Mouse (Mus musculus) intestine, embryonic 16.5 days (tissue): ENCODE measurements around the gene Tbrg1. TPM values are rescaled to one million over a fixed set of nuclear protein-coding genes. Genes with fewer than 3 reads are reported as not detected.

Source experiments
- ATAC-seq: fragments of 200-750 bp; cut with Nextera tagmentation; 2 replicates; pipeline ENCODE4 v1.8.0; 2017; ENCODE audit warnings: moderate TSS enrichment, moderate library complexity
- H3K27ac ChIP-seq: fragments of 300-500 bp; sonication (generic); 2 replicates; pipeline ENCODE4 v1.5.1; 2014; ENCODE audit warnings: mild to moderate bottlenecking, low read length
- H3K27me3 ChIP-seq: fragments of 300-500 bp; sonication (generic); replicated peaks from 2 replicates; pipeline ENCODE4 v1.6.1; 2014; ENCODE audit warnings: low read length, control low read depth, mixed read lengths; ENCODE audit not compliant: control insufficient read depth, insufficient read depth
- H3K36me3 ChIP-seq: fragments of 300-500 bp; sonication (generic); 2 replicates; pipeline ENCODE4 v1.6.1; 2014; ENCODE audit warnings: low read length, control low read depth; ENCODE audit not compliant: control insufficient read depth, insufficient read depth
- H3K4me1 ChIP-seq: fragments of 300-500 bp; sonication (generic); 2 replicates; pipeline ENCODE4 v1.6.1; 2014; ENCODE audit warnings: low read length, control low read depth, mixed read lengths; ENCODE audit not compliant: control insufficient read depth, insufficient read depth
- H3K4me2 ChIP-seq: fragments of 300-500 bp; sonication (generic); 2 replicates; pipeline ENCODE4 v1.6.1; 2014; ENCODE audit warnings: low read depth, low read length, control low read depth
- H3K4me3 ChIP-seq: fragments of 300-500 bp; sonication (generic); 2 replicates; pipeline ENCODE4 v1.5.1; 2014; ENCODE audit warnings: mild to moderate bottlenecking, low read length
- H3K9ac ChIP-seq: fragments of 300-500 bp; sonication (generic); 2 replicates; pipeline ENCODE4 v1.6.1; 2014; ENCODE audit warnings: low read depth, low read length
- H3K9me3 ChIP-seq: fragments of 300-500 bp; sonication (generic); 2 replicates; pipeline ENCODE4 v1.6.1; 2016; ENCODE audit warnings: low read length, control low read depth; ENCODE audit not compliant: control insufficient read depth
- WGBS: fragments of 180-500 bp; shearing (Covaris S2); extraction: QIAGEN DNeasy Blood & Tissue Kit; methylation state at CpG from one replicate; pipeline ENCODE4 v1.1.7; 2014; 5-methylcytosine and 5-hydroxymethylcytosine counted together
- polyA plus RNA-seq: library from polyadenylated mRNA; unstranded; fragments of >200 nt; fragmentation: Nextera tagmentation; extraction: Ambion mirVana; gene quantifications from 2 replicates; pipeline ENCODE4 v1.2.1, GENCODE M21; 2015

Tbrg1 gene
- polyA plus RNA-seq, 1 experiment from 2014 or later = 191 TPM

DNA sequence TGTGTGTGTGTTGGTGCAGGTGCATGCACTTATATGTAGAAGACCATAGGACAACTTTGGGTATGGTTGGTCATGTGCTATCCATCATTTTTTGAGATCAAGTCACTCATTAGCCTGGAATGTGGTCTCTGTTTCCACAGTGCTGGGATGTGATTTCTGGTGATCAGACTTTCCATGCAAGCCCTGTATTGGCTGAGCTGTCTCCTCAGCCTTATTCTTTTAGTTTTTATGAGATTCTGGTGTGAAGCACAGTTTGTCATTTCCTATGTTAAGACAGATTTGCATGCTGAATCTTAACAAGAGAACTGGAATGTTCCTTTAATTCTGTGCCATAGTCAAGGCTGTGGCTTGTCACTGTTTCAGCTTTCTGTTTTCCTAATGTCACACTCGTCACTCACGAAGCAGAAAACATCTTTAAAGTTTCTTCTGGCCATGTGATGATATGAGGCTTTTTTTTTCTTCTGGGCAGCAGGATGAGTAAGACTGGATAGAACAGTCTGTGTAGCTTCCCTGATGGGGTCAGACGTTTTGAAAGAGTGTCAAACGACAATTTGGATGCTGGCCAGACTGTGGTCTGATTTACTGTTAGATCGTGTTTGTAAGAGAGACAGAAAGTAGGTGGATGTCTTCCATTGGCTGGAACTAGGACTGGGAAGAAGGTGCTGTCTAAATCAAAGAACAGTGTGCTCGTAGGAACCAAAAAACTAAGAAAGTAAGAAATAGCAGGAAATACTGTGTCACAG is 20.1 kb downstream of the Tbrg1 start:
- Histone ChIP-seq H3K9ac (no peak overlapping the region), H3K27ac (no peak overlapping the region), H3K4me1 (no peaks in the 10 kb centered on the region), H3K36me3 (no peaks in the 10 kb centered on the region), H3K27me3 (no peaks in the 10 kb centered on the region), H3K9me3 (no peaks in the 10 kb centered on the region), H3K4me2 (no peak overlapping the region), H3K4me3 (no peak overlapping the region)
- no peak for ATAC-seq
- WGBS = 50% methylated on average over 6 of the region's 6 CpGs

DNA sequence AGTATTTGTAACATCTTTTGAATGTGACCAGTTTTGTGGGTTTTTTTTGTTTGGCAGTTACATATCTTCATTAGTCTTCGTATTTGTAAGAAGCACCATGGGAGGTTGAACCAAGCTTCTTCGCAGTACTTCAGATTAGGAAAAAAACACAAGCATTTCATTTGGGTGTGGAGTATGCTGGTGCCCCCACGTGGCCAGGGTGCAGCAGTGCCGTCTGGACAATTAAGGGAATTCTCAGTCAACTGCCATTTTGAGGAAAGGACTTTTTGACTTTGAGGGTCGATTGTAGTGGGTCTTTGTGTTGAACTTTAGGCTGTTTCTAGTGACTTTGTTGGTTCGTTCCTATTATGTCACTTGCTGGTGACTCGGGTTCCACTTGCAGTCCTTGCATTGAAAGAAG is 20.8 kb downstream of the Tbrg1 start:
- H3K9ac ChIP-seq = no peak overlapping the region

DNA sequence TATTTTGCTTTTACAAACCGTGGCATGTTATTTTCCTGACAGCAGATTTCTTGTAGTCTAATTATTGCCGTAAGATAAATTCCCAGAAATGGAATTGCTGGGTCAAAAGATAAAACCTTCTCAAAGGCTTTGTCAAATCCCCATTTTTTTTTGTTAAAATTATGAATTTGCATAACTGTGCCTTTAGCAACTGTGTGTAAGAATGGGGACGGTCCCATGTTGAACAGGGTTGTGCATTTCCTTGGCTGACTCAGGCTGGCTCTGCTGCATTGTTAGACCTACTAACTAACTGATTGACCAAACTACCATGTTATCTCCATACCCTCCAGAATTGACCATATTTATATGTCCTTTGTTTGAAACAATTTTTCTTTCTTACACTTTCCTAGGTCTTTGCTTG is 22.8 kb downstream of the Tbrg1 start:
- whole genome bisulfite sequencing = 90% methylated on average over 3 of the region's 3 CpGs
- Histone ChIP-seq H3K4me1 (no peaks in the 10 kb centered on the region), H3K4me2 (no peak overlapping the region), H3K9me3 (no peaks in the 10 kb centered on the region), H3K4me3 (no peak overlapping the region), H3K27me3 (no peaks in the 10 kb centered on the region), H3K27ac (no peak overlapping the region), H3K9ac (no peak overlapping the region), H3K36me3 (no peaks in the 10 kb centered on the region)
- no peak for ATAC-seq

More for the DNA sequence above, 20.8 kb downstream of the Tbrg1 start:
- no peaks in the 10 kb centered on the region for H3K27me3 ChIP-seq
- no peak for ATAC-seq
- WGBS = 18% methylated on average over 7 of the region's 7 CpGs
- H3K27ac ChIP-seq = no peak overlapping the region
- no peaks in the 10 kb centered on the region for H3K9me3 ChIP-seq
- no peak overlapping the region for H3K4me3 ChIP-seq
- H3K4me1 ChIP-seq = no peaks in the 10 kb centered on the region
- H3K36me3 ChIP-seq = no peaks in the 10 kb centered on the region
- no peak overlapping the region for H3K4me2 ChIP-seq

DNA sequence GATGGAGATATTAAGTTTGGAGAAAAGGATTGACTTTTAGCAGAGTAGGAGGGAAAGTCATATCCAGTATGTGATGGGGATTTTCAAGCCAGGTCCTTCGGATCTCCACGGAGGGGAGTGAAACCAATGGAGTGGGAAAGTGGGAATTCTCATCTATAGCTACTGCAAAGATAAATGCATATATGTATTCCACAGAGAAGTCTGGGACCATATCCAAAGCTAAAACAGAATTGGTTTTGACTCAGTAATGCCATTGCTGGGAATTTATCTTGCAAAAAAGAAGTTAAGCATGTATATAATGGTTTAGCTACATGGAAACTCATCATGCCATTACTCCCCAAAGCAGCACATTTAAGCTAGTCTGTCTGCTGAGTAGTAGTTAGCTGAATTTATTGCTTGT is 24.8 kb downstream of the Tbrg1 start:
- Histone ChIP-seq H3K4me1 (no peaks in the 10 kb centered on the region), H3K4me2 (no peak overlapping the region), H3K9ac (no peak overlapping the region), H3K9me3 (no peaks in the 10 kb centered on the region), H3K36me3 (no peaks in the 10 kb centered on the region), H3K4me3 (no peak overlapping the region), H3K27ac (no peak overlapping the region), H3K27me3 (no peaks in the 10 kb centered on the region)
- 79% methylated on average over 2 of the region's 2 CpGs for WGBS
- no peak for ATAC-seq

DNA sequence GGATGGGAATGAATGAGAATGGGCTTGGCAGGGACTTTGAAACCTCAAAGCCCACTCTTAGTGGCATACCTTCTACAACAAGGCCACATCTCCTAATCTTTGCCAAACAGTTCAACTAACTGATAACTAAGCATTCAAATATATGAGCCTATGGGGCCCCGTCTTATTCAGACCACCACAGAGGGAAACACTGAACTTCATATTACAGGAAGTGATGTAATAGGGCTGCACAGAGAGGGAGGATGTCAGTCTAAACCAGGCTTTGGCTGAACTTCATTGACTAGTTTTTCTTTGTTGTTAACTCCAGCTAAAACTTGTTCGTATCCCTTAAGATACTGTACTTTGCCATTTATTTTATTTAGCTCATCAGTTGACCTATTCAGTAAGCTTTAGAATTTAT is 27.2 kb downstream of the Tbrg1 start:
- Histone ChIP-seq H3K27ac (no peak overlapping the region), H3K4me2 (no peak overlapping the region), H3K4me3 (no peak overlapping the region), H3K36me3 (no peaks in the 10 kb centered on the region), H3K9me3 (no peaks in the 10 kb centered on the region), H3K4me1 (no peaks in the 10 kb centered on the region), H3K27me3 (no peaks in the 10 kb centered on the region), H3K9ac (no peak overlapping the region)
- ATAC-seq = no peak
- WGBS = 83% methylated on average over 2 of the region's 2 CpGs

DNA sequence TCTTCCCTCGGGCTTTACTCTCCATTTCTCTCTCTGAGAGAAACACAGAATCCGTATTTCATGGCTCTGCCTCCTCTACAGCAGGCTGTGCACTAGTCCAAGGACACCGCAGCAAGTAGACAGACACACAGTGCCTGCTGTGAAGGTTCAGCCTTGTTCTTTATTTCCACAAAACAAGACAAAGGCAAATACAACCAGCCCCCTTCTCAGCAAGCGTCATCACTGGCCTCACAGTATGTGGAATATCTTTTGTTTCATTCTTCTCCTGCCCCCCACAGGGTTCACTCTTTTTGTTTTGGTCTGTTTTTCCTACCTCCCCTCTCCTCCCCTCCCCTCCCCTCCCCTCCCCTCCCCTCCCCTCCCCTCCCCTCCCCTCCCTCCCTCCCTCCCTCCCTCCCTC is 28.5 kb downstream of the Tbrg1 start:
- Histone ChIP-seq H3K36me3 (no peaks in the 10 kb centered on the region), H3K9me3 (no peaks in the 10 kb centered on the region), H3K4me2 (no peak overlapping the region), H3K27me3 (no peaks in the 10 kb centered on the region), H3K9ac (no peak overlapping the region), H3K4me3 (no peak overlapping the region), H3K27ac (no peak overlapping the region), H3K4me1 (no peaks in the 10 kb centered on the region)
- WGBS = 68% methylated on average over 4 of the region's 4 CpGs
- ATAC-seq = no peak

DNA sequence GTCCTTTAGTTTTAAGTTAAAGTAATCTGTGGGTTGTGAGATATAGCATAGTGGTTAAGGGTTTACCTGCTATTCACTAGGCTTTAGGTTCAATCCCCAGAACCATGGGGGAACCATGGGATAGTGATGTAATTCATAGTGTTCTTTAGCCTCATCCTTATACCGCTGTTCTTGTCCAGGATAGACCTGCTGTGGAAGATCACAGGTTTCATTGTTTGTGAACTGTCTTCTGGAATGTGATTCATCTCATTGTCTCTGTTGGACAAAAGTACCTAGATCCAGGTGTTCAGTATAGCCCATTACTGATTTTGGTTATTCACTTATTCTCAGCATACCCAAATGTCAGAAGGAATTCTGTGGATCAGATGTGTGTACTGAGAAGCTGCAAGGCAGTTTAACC is 29.8 kb downstream of the Tbrg1 start:
- Histone ChIP-seq H3K9ac (no peak overlapping the region), H3K36me3 (no peaks in the 10 kb centered on the region), H3K9me3 (no peaks in the 10 kb centered on the region), H3K4me3 (no peak overlapping the region), H3K4me2 (no peak overlapping the region), H3K27me3 (no peaks in the 10 kb centered on the region), H3K27ac (no peak overlapping the region), H3K4me1 (no peaks in the 10 kb centered on the region)
- ATAC-seq = no peak
- 98% methylated on average over 1 of the region's 1 CpGs for WGBS

DNA sequence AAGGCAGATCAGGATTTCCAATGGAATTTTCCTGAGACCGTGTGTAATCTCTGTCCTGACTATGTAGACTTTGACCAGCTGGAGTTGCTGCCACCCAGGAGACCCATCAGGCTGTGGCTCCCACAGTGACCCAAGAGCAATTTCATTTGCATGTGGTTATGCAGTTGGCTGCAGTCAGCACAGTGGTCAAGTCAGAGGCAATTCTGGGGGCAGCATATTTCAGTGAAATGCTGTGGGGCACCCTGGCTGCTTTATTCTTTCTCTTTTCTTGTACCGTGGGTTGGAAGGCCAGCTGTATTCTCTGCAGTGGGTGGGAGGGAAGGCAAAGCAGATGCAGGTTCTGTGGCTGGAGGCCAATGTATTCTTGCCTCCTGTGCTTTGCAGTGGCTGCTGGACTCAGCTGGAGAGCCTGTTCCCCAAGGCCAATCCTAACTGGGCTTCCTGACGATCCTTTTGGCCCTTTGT is 31.0 kb downstream of the Tbrg1 start:
- 16% methylated on average over 3 of the region's 3 CpGs for WGBS
- peak; percentile 87 for ATAC-seq
- no peak overlapping the region for H3K4me2 ChIP-seq
- no peaks in the 10 kb centered on the region for H3K36me3 ChIP-seq
- H3K4me3 ChIP-seq = no peak overlapping the region
- H3K9me3 ChIP-seq = no peaks in the 10 kb centered on the region
- H3K27me3 ChIP-seq = no peaks in the 10 kb centered on the region
- no peaks in the 10 kb centered on the region for H3K4me1 ChIP-seq
- H3K9ac ChIP-seq = no peak overlapping the region
- no peak overlapping the region for H3K27ac ChIP-seq

DNA sequence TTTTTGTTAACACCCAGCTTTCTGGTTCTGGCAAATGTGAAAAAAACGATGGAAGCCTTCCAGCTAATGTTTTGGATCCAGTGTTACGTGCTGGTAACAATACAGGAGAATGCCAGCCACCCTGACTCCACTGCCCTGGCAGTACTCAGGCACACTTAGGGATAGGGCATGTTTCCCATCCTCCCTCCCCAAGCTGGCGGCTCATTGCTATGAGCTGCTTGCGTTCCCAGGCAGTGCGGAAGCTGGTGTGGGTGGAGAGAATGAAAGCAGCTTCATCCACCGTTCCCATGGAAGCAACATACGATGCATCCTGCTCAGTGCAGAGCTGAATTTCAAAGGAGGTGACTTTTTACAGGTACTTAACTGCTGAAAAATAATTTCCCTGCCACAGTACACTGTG is 31.5 kb downstream of the Tbrg1 start:
- H3K27me3 ChIP-seq = no peaks in the 10 kb centered on the region
- H3K9me3 ChIP-seq = no peaks in the 10 kb centered on the region
- H3K4me3 ChIP-seq = no peak overlapping the region
- no peaks in the 10 kb centered on the region for H3K4me1 ChIP-seq
- peak; percentile 52 for ATAC-seq
- no peak overlapping the region for H3K27ac ChIP-seq
- H3K4me2 ChIP-seq = no peak overlapping the region
- 51% methylated on average over 7 of the region's 7 CpGs for WGBS
- H3K9ac ChIP-seq = no peak overlapping the region
- H3K36me3 ChIP-seq = no peaks in the 10 kb centered on the region

DNA sequence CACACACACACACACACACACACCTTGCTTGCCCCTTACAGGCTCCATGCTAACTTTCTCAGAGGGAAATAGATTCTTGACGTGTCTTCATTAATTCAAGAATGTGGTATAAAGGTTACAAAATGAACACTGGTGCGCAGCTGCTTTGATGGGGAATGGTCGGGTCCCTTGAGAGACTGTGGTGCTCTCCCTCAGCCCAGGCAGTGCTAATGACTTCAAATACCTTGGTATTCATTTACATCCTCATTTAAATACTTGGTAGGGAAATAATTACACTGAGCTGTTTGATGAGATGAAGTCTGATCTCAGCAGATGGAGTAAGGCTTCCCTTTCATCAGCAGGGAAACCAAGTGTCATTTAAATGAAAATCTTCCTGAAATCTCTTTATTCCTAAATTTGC is 32.0 kb downstream of the Tbrg1 start:
- ATAC-seq = no peak
- no peak overlapping the region for H3K4me2 ChIP-seq
- no peaks in the 10 kb centered on the region for H3K36me3 ChIP-seq
- no peaks in the 10 kb centered on the region for H3K9me3 ChIP-seq
- H3K27ac ChIP-seq = no peak overlapping the region
- H3K4me3 ChIP-seq = no peak overlapping the region
- H3K27me3 ChIP-seq = no peaks in the 10 kb centered on the region
- H3K9ac ChIP-seq = no peak overlapping the region
- 68% methylated on average over 3 of the region's 3 CpGs for WGBS
- H3K4me1 ChIP-seq = no peaks in the 10 kb centered on the region
